Mouse (Mus musculus) erythroblast, embryonic 14.5 days (primary cell): Measurements from ENCODE around the gene Ano1.

ENCODE experiments used
- GATA1 ChIP-seq: IDR thresholded peaks from 2 replicates; pipeline ENCODE4 v1.6.1; 2012; ENCODE audit warnings: low read length, inconsistent platforms, mixed read lengths
- TAL1 ChIP-seq: IDR thresholded peaks from 3 replicates; pipeline ENCODE4 v1.6.1; 2012; ENCODE audit warnings: low read length, inconsistent platforms, mixed read lengths

- TF ChIP-seq GATA1 (no peak), TAL1 (no peak)
Observed at GRCm38 (mm10) chr7:144784176-144784575, 32.4 kb upstream of the Ano1 start.
